Mouse (Mus musculus) T-helper 1 cell (primary cell): ENCODE results near the gene Gipc3.

Experiments
- in situ Hi-C: fragments of 300-600 bp; cut with MboI, MseI; formaldehyde crosslinking; loops from one replicate; pipeline ENCODE4 v1.15.1; 2025; ENCODE audit warnings: high pct_unique_total_duplicates

The Gipc3 gene

GRCm38 (mm10) chr10:81350351-81351063 is 7.4 kb upstream of the Gipc3 start, which contains the start of gene Hmg20b:
Gene Hmg20b (minus strand): TSS chr10:81350480.
- in situ Hi-C loops = no loop called here

DNA sequence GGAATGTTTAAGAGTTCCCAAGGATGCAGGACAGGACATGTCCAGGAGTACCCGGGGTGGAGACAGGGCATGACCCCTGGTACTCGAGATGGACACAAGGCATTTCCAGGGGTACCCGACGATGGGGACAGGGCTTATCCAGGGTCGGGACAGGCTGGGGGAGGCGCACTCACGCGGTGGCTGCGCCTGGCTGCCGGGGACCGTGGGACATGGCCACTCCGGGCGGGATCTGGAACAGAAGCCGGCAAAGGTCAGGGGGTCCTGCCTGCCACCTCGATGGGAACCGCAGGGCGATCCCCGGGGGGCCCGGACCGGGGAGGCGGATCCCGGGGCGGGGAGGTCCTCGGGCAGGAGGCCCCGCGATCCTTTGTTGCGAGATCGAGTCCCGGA is 6.9 kb upstream of the Gipc3 start:
- in situ Hi-C loops = no loop called here

GRCm38 (mm10) chr10:81349146-81349545 is 6.1 kb upstream of the Gipc3 start:
- in situ Hi-C loops = no loop called here

DNA sequence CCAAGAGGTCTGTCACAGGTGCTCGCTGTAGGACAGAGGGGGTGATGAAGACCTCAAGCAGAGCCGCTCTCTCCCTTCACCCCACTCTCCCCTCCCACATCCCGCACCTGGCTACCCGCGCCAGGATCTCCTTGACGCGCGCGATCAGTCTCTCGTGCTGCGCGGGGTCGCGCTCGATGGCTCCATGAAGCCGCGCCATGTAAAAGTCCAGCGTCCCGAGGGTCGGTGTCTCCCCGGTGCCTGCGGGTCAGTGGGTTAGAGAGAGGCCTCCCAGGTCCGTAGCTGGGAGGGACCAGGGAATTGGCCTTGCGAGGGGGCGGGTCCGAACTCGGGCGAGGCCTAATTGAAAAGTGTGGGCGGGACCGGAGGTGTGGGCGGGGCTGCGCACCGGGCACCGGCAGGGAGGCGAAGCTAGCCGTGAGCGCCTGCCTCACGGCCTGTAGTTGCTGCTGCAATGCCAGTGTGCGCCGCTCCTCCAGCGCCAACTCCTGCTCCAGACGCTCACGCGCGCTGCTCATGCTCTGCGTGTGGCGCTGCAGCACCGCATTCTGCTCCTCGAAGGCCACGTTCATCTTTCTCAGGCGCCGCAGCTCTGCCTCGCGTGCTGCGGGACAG is 3.5 kb upstream of the Gipc3 start:
- in situ Hi-C loops = no loop called here

DNA sequence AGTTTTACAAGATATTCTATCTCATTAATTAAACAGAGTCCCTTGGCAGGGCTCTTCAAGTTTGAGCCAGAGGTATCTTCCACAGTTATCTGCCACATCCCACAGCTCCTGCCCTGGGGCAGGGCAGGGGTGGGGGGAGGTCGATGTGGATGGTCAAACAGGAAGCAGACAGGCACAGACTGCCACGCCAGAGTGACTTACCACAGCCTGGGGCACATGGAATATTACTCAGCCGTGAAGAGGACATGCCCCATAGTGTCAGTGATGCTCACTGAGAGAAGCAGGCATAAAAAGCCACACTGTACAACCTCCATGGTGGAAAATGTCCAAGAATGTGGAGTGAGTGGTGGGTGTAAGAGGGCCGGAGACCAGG is 2.1 kb upstream of the Gipc3 start:
- in situ Hi-C loops = no loop called here

- in situ Hi-C loops = no loop called here
Observed at GRCm38 (mm10) chr10:81344421-81345161, 1.5 kb upstream of the Gipc3 start.

GRCm38 (mm10) chr10:81341333-81341949 is 1.6 kb downstream of the Gipc3 start:
- in situ Hi-C loops = no loop called here

- in situ Hi-C loops = no loop called here
Observed at GRCm38 (mm10) chr10:81340551-81341332, 2.3 kb downstream of the Gipc3 start.

DNA sequence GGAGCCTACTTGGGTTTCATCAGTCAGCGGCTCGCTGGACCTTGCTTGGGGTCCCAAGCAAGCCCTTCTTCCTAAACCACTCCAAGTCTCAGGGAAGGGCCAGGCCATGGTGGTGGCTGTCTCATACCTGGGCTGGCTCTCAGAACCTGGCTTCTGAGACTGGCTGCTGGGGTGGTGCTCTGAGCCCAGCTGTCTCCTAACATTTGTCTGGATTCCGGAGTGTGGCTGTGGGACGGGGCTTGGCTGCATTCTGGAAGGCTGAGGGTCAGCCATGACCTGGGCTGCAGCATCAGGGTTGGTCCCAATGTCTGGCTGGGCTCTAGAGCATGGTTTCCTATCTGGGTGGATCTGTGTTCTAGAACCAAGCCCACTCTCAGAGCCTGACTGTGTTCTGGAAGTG is 6.5 kb downstream of the Gipc3 start:
- in situ Hi-C loops = no loop called here

DNA sequence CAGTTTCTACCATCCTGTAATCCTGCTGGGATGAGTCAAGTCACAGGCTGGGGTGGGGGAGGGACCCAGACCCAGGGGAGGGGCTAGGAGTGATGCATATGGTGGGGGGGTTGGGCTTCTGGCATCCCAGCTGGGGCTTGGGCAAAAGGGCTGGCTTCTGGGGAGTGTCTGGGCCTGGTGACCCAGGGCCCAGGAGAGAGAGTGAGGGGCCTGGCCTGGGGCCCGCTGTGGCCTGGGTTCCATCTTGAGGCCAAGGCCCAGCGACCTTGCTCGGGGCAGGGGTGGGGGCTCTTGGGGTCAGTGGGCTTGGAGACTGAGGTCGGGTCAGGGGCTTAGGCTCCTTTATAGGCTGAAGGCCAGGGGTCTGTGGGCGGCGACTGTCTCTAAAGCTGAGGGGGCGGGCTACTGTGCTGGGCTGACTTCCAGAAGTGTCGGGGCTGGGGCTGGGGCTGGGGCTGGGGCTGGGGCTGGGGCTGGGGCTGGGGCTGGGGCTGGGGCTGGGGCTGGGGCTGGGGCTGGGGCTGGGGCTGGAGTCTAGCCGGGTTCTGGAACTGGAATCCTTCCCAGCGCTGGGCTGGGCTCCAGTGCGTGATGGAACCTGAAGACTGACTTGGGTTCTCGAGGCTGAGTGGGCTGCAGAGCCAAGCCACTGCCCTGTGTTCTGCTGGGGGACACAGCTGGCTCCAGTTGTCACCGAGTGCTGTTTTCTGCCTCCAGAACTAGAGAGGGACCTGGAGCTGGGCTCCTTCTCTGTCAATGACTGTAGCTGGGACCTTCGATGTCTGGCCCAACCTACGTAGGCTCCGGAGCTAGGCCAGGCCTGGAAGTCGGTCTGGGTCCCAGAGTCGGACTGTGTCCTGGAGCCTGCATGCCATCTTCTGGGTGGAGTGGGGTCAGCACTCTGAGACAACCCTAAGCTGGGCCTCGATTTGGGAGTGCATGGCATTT is 7.4 kb downstream of the Gipc3 start:
- in situ Hi-C loops = no loop called here

- in situ Hi-C loops = no loop called here
Observed at GRCm38 (mm10) chr10:81334324-81334723, 8.7 kb downstream of the Gipc3 start.

GRCm38 (mm10) chr10:81332277-81332676 is 10.8 kb downstream of the Gipc3 start:
- in situ Hi-C loops = no loop called here

- in situ Hi-C loops = no loop called here
Observed at GRCm38 (mm10) chr10:81330007-81330406, 13.1 kb downstream of the Gipc3 start.

- in situ Hi-C loops = no loop called here
Observed at GRCm38 (mm10) chr10:81329194-81329975, 13.7 kb downstream of the Gipc3 start.

DNA sequence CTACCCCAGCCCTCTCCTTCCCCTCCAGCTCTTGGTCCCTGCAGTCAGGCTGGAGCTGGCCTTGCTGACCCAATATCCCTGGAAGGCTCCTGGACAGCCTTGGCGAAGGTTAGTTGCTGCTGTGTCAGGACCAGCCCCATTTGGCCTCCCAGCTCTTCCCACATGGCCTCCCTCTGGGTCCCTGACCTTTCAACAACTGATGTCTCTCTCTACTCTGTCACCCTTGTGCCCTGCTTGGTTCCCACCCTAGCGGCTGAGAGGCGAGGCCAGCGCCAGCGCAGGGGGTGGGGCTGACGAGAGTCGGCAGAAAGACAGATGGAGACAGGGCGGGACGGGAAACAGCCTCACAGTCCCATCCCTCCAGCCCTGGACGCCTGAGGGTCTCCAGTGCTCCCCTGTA is 14.7 kb downstream of the Gipc3 start, which contains the start of gene Tbxa2r:
Gene Tbxa2r, plus strand, starts transcription at position 346 of the 400 bp plus-strand sequence.
- in situ Hi-C loops = no loop called here

- in situ Hi-C loops = no loop called here
Observed at GRCm38 (mm10) chr10:81327959-81328358, 15.1 kb downstream of the Gipc3 start.

GRCm38 (mm10) chr10:81326858-81327257 is 16.2 kb downstream of the Gipc3 start:
- in situ Hi-C loops = no loop called here

DNA sequence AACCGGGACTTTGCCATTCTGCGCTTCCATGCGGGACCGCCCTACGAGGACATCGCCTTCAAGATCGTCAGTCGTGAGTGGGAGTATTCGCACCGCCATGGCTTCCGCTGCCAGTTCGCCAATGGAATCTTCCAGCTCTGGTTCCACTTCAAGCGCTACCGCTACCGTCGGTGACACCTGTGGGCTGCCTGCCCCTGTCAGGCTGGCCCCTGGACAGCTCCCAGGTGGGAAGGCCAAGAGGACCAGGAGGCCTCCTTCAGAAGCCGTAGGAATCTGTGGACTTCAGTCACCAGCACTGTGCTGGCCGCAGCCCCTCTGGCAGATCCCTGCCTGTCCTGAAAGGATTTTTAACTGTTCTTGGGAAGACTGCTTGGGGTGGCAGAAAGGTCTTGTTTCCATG is 17.3 kb downstream of the Gipc3 start:
- in situ Hi-C loops = no loop called here

DNA sequence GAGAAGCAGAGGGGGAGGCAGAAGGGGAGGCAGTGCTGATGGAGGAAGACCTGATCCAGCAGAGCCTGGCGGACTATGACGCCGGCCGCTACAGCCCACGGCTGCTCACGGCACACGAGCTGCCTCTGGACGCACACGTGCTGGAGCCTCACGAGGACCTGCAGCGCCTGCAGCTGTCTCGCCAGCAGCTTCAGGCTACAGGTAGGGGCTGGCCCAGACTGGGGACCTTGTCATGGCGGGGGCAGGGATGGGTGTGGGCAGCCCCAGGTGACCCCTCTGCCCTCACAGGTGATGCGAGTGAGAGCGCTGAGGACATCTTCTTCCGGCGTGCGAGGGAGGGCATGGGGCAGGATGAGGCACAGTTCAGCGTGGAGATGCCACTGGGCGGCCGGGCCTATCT is 17.9 kb downstream of the Gipc3 start:
- in situ Hi-C loops = no loop called here
